Mouse (Mus musculus): Measurements from ENCODE around the gene Zfyve9. TPM values are rescaled to one million over a fixed set of nuclear protein-coding genes. Genes with fewer than 3 reads are reported as not detected.

Gene Zfyve9
- 2.5 and 2.9 TPM in 2 replicates for polyA plus RNA-seq (2015; fragmentation: Nextera tagmentation; extraction: Ambion mirVana)

DNA sequence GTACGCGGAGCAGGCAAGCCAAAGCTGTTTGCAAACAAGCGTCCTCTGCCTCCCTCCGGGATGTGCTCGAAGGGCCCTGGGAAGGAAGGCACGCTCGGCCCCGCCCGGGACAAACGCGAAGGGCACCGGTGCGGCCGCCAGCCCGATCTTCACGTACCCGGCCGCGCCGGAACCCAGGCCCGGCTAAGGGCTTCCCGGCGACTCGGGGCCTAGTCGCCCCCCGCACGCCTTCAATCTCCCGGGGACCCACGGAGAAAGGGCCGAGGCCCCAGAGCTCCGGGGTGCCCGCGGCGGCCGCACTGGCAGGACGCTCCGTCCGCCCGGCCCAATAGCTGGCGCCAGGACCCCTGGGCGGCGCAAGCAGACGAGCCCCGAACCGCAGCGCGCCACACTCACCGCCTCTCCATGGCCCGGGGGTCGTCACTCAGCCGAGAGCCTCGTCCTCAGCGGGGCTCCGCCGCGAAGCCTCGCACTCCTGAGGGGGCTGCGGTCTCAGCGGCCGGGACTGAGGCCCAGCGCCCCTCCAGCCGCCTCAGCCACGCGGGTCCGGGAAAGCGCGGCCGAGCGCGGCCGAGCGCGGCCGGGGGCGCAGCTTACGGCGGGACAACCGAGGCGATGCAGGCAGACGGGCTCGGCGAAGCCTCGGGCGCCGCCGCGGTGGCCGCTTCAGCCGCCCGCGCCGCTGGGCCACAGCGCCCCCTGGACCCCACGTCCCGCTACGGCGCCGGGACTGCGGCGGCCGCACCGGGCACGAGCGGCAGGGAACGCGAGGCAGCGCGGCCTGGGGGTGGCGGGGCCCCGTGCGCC is at the start of gene Zfyve9:
Gene Zfyve9 (minus strand): TSS at position 742 of the 807 bp plus-strand sequence.
- Histone ChIP-seq H3K27me3 (ENCODE audit: control insufficient read depth, insufficient read depth, low read length) (no peaks in the 10 kb centered on the region), H3K27ac (ENCODE audit: low read length) (peak within 1 kb of the TSS; percentile 94), H3K9ac (ENCODE audit: low read length) (peak within 1 kb of the TSS; percentile 96), H3K36me3 (ENCODE audit: control insufficient read depth, insufficient read depth) (no peaks in the 10 kb centered on the region), H3K4me3 (ENCODE audit: low read length) (peak within 1 kb of the TSS; percentile 90), H3K4me1 (ENCODE audit: control insufficient read depth, insufficient read depth, low read length) (peaks cover 2% of the 10 kb centered on the region; the same call in 1 of the 2 replicates), H3K4me2 (ENCODE audit: low read depth, low read length) (peak within 1 kb of the TSS; percentile 66), H3K9me3 (replicated peaks; ENCODE audit: control insufficient read depth, low read length) (no peaks in the 10 kb centered on the region)
- ATAC-seq (replicated peaks; ENCODE audit: extremely low read depth, insufficient read depth, low FRiP score), result peak; percentile 93
- under 1% methylated on average over 86 of the region's 111 CpGs for whole genome bisulfite sequencing

GRCm38 (mm10) chr4:108826643-108827042 is 46.0 kb upstream of the Zfyve9 start:
- Histone ChIP-seq H3K4me3 (ENCODE audit: low read length) (no peak overlapping the region), H3K4me1 (ENCODE audit: control insufficient read depth, insufficient read depth, low read length) (peaks cover 8% of the 10 kb centered on the region), H3K36me3 (ENCODE audit: control insufficient read depth, insufficient read depth) (peaks cover 28% of the 10 kb centered on the region), H3K9me3 (replicated peaks; ENCODE audit: control insufficient read depth, low read length) (no peaks in the 10 kb centered on the region), H3K27ac (ENCODE audit: low read length) (no peak overlapping the region), H3K4me2 (ENCODE audit: low read depth, low read length) (no peak overlapping the region), H3K9ac (ENCODE audit: low read length) (no peak overlapping the region), H3K27me3 (ENCODE audit: control insufficient read depth, insufficient read depth, low read length) (no peaks in the 10 kb centered on the region)
- WGBS, result 82% methylated on average over 2 of the region's 2 CpGs
- ATAC-seq (replicated peaks; ENCODE audit: extremely low read depth, insufficient read depth, low FRiP score), result no peak

GRCm38 (mm10) chr4:108826096-108826495 is 45.5 kb upstream of the Zfyve9 start:
- peaks cover 28% of the 10 kb centered on the region for H3K36me3 ChIP-seq (ENCODE audit: control insufficient read depth, insufficient read depth)
- H3K27ac ChIP-seq (ENCODE audit: low read length), result no peak overlapping the region
- no peak overlapping the region for H3K4me3 ChIP-seq (ENCODE audit: low read length)
- H3K9ac ChIP-seq (ENCODE audit: low read length), result no peak overlapping the region
- ATAC-seq (replicated peaks; ENCODE audit: extremely low read depth, insufficient read depth, low FRiP score), result no peak
- 71% methylated on average over 1 of the region's 1 CpGs for WGBS
- no peaks in the 10 kb centered on the region for H3K27me3 ChIP-seq (ENCODE audit: control insufficient read depth, insufficient read depth, low read length)
- H3K4me2 ChIP-seq (ENCODE audit: low read depth, low read length), result no peak overlapping the region
- H3K9me3 ChIP-seq (replicated peaks; ENCODE audit: control insufficient read depth, low read length), result no peaks in the 10 kb centered on the region
- peaks cover 6% of the 10 kb centered on the region; the same call in 1 of the 2 replicates for H3K4me1 ChIP-seq (ENCODE audit: control insufficient read depth, insufficient read depth, low read length)

- Histone ChIP-seq H3K27me3 (ENCODE audit: control insufficient read depth, insufficient read depth, low read length) (no peaks in the 10 kb centered on the region), H3K4me2 (ENCODE audit: low read depth, low read length) (no peak overlapping the region), H3K9ac (ENCODE audit: low read length) (no peak overlapping the region), H3K27ac (ENCODE audit: low read length) (no peak overlapping the region), H3K4me1 (ENCODE audit: control insufficient read depth, insufficient read depth, low read length) (0 out of 2 replicates have a peak, but pooled peaks cover 3% of the 10 kb centered on the region), H3K9me3 (replicated peaks; ENCODE audit: control insufficient read depth, low read length) (no peaks in the 10 kb centered on the region), H3K4me3 (ENCODE audit: low read length) (no peak overlapping the region), H3K36me3 (ENCODE audit: control insufficient read depth, insufficient read depth) (peaks cover 28% of the 10 kb centered on the region)
- no peak for ATAC-seq (replicated peaks; ENCODE audit: extremely low read depth, insufficient read depth, low FRiP score)
- WGBS, result 91% methylated on average over 3 of the region's 3 CpGs
Measured at GRCm38 (mm10) chr4:108825677-108826076, 45.1 kb upstream of the Zfyve9 start.

DNA sequence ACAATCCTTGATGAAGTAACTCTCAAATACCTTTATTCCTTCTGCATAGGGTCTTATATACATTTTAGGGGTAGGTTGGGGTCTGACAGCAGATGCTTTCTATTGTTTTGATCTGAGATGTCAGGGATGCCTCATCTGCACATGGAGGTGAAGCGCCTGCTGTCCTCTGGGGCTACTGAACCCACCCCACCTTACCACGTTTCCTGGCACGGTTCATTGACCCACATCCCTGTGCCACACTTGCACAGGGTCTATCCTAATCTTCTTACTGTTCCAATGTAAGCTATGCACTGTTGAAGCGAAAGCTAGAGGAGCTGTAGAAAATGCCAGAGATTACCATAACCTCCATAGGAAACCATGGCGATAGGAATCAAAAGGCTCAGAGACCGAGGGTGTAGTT is 31.0 kb upstream of the Zfyve9 start:
- 77% methylated on average over 6 of the region's 6 CpGs for WGBS
- Histone ChIP-seq H3K9ac (ENCODE audit: low read length) (no peak overlapping the region), H3K36me3 (ENCODE audit: control insufficient read depth, insufficient read depth) (peaks cover 6% of the 10 kb centered on the region), H3K4me1 (ENCODE audit: control insufficient read depth, insufficient read depth, low read length) (no peaks in the 10 kb centered on the region), H3K27me3 (ENCODE audit: control insufficient read depth, insufficient read depth, low read length) (no peaks in the 10 kb centered on the region), H3K27ac (ENCODE audit: low read length) (no peak overlapping the region), H3K4me2 (ENCODE audit: low read depth, low read length) (no peak overlapping the region), H3K4me3 (ENCODE audit: low read length) (no peak overlapping the region), H3K9me3 (replicated peaks; ENCODE audit: control insufficient read depth, low read length) (no peaks in the 10 kb centered on the region)
- ATAC-seq (replicated peaks; ENCODE audit: extremely low read depth, insufficient read depth, low FRiP score), result no peak

- H3K9me3 ChIP-seq (replicated peaks; ENCODE audit: control insufficient read depth, low read length), result no peaks in the 10 kb centered on the region
- H3K4me3 ChIP-seq (ENCODE audit: low read length), result no peak overlapping the region
- no peak for ATAC-seq (replicated peaks; ENCODE audit: extremely low read depth, insufficient read depth, low FRiP score)
- 54% methylated on average over 4 of the region's 4 CpGs for WGBS
- no peak overlapping the region for H3K9ac ChIP-seq (ENCODE audit: low read length)
- H3K4me1 ChIP-seq (ENCODE audit: control insufficient read depth, insufficient read depth, low read length), result no peaks in the 10 kb centered on the region
- H3K4me2 ChIP-seq (ENCODE audit: low read depth, low read length), result no peak overlapping the region
- H3K36me3 ChIP-seq (ENCODE audit: control insufficient read depth, insufficient read depth), result peaks cover 6% of the 10 kb centered on the region
- H3K27me3 ChIP-seq (ENCODE audit: control insufficient read depth, insufficient read depth, low read length), result no peaks in the 10 kb centered on the region
- H3K27ac ChIP-seq (ENCODE audit: low read length), result no peak overlapping the region
Measured at GRCm38 (mm10) chr4:108811142-108811541, 30.5 kb upstream of the Zfyve9 start.

- H3K9ac ChIP-seq (ENCODE audit: low read length), result no peak overlapping the region
- ATAC-seq (replicated peaks; ENCODE audit: extremely low read depth, insufficient read depth, low FRiP score), result no peak
- H3K4me3 ChIP-seq (ENCODE audit: low read length), result no peak overlapping the region
- H3K4me1 ChIP-seq (ENCODE audit: control insufficient read depth, insufficient read depth, low read length), result peaks cover 4% of the 10 kb centered on the region
- no peak overlapping the region for H3K4me2 ChIP-seq (ENCODE audit: low read depth, low read length)
- no peaks in the 10 kb centered on the region for H3K27me3 ChIP-seq (ENCODE audit: control insufficient read depth, insufficient read depth, low read length)
- WGBS, result 87% methylated on average over 2 of the region's 2 CpGs
- no peaks in the 10 kb centered on the region for H3K36me3 ChIP-seq (ENCODE audit: control insufficient read depth, insufficient read depth)
- H3K9me3 ChIP-seq (replicated peaks; ENCODE audit: control insufficient read depth, low read length), result no peaks in the 10 kb centered on the region
- no peak overlapping the region for H3K27ac ChIP-seq (ENCODE audit: low read length)
Measured at GRCm38 (mm10) chr4:108803535-108803934, 22.9 kb upstream of the Zfyve9 start.

GRCm38 (mm10) chr4:108798083-108798830 is 17.7 kb upstream of the Zfyve9 start:
- ATAC-seq (replicated peaks; ENCODE audit: extremely low read depth, insufficient read depth, low FRiP score), result no peak

GRCm38 (mm10) chr4:108796701-108797100 is 16.1 kb upstream of the Zfyve9 start:
- no peak for ATAC-seq (replicated peaks; ENCODE audit: extremely low read depth, insufficient read depth, low FRiP score)
- no peaks in the 10 kb centered on the region for H3K27me3 ChIP-seq (ENCODE audit: control insufficient read depth, insufficient read depth, low read length)

More at GRCm38 (mm10) chr4:108798083-108798830, 17.7 kb upstream of the Zfyve9 start:
- Histone ChIP-seq H3K9me3 (replicated peaks; ENCODE audit: control insufficient read depth, low read length) (no peaks in the 10 kb centered on the region), H3K4me3 (ENCODE audit: low read length) (no peak overlapping the region), H3K27me3 (ENCODE audit: control insufficient read depth, insufficient read depth, low read length) (no peaks in the 10 kb centered on the region), H3K4me2 (ENCODE audit: low read depth, low read length) (no peak overlapping the region), H3K4me1 (ENCODE audit: control insufficient read depth, insufficient read depth, low read length) (peaks cover 9% of the 10 kb centered on the region), H3K9ac (ENCODE audit: low read length) (no peak overlapping the region), H3K36me3 (ENCODE audit: control insufficient read depth, insufficient read depth) (no peaks in the 10 kb centered on the region), H3K27ac (ENCODE audit: low read length) (no peak overlapping the region)
- WGBS, result 57% methylated on average over 2 of the region's 2 CpGs

More at GRCm38 (mm10) chr4:108796701-108797100, 16.1 kb upstream of the Zfyve9 start:
- peaks cover 5% of the 10 kb centered on the region for H3K4me1 ChIP-seq (ENCODE audit: control insufficient read depth, insufficient read depth, low read length)
- H3K9me3 ChIP-seq (replicated peaks; ENCODE audit: control insufficient read depth, low read length), result no peaks in the 10 kb centered on the region
- H3K4me2 ChIP-seq (ENCODE audit: low read depth, low read length), result no peak overlapping the region
- H3K36me3 ChIP-seq (ENCODE audit: control insufficient read depth, insufficient read depth), result no peaks in the 10 kb centered on the region
- H3K4me3 ChIP-seq (ENCODE audit: low read length), result no peak overlapping the region
- 25% methylated on average over 4 of the region's 4 CpGs for WGBS
- no peak overlapping the region for H3K27ac ChIP-seq (ENCODE audit: low read length)
- no peak overlapping the region for H3K9ac ChIP-seq (ENCODE audit: low read length)

All from heart, embryonic 16.5 days (tissue).